Mouse (Mus musculus): ENCODE measurements around the gene Ttc21a. TPM values are rescaled to one million over a fixed set of nuclear protein-coding genes. Genes with fewer than 3 reads are reported as not detected.
"Not testable (repeated sequence)": the region's sequence is repeated elsewhere in the genome, so short reads cannot be mapped to it uniquely, and the experiment has no call there.

Gene Ttc21a
- polyA plus RNA-seq, 3 experiments from 2014 or later, result not detected

- ATAC-seq, result no peak
These were observed 62.2 kb downstream of the Ttc21a start for GRCm38 (mm10) chr9:119999636-120000035.

GRCm38 (mm10) chr9:120000761-120001160 lies 63.4 kb downstream of the Ttc21a start:
- ATAC-seq, result no peak

GRCm38 (mm10) chr9:120001945-120002725 lies 64.7 kb downstream of the Ttc21a start:
- peak; percentile 90 for ATAC-seq

GRCm38 (mm10) chr9:120002893-120003292 lies 65.5 kb downstream of the Ttc21a start:
- no peak for ATAC-seq

GRCm38 (mm10) chr9:120005936-120006335 lies 68.5 kb downstream of the Ttc21a start:
- no peak for ATAC-seq

- no peak for ATAC-seq
These were observed 70.4 kb downstream of the Ttc21a start for GRCm38 (mm10) chr9:120007833-120008232.

GRCm38 (mm10) chr9:120009226-120009841 lies 71.9 kb downstream of the Ttc21a start:
- no peak for ATAC-seq

GRCm38 (mm10) chr9:120009871-120010270 lies 72.5 kb downstream of the Ttc21a start:
- ATAC-seq, result no peak

GRCm38 (mm10) chr9:120010781-120011511 lies 73.5 kb downstream of the Ttc21a start:
- ATAC-seq, result peak; percentile 97

- peak; percentile 42 for ATAC-seq
These were observed 74.1 kb downstream of the Ttc21a start for GRCm38 (mm10) chr9:120011533-120011932.

- ATAC-seq, result not testable (repeated sequence)
These were observed 74.8 kb downstream of the Ttc21a start for GRCm38 (mm10) chr9:120012161-120012560.

- ATAC-seq, result no peak
These were observed 75.4 kb downstream of the Ttc21a start for GRCm38 (mm10) chr9:120012781-120013180.

- no peak for ATAC-seq
These were observed 75.9 kb downstream of the Ttc21a start for GRCm38 (mm10) chr9:120013251-120013820.

GRCm38 (mm10) chr9:120014828-120015227 lies 77.4 kb downstream of the Ttc21a start:
- no peak for ATAC-seq

GRCm38 (mm10) chr9:120016956-120017355 lies 79.5 kb downstream of the Ttc21a start:
- no peak for ATAC-seq

Other genes starting within 250 kb of the Ttc21a start
- not detected for gene Scn10a, start 218.3 kb upstream of the Ttc21a start, polyA plus RNA-seq (2017; shearing (Covaris generic))
- gene Scn11a, start 112.2 kb upstream of the Ttc21a start, polyA plus RNA-seq (2017; shearing (Covaris generic)), result under 1 TPM; 0.58 to 0.79 (median 0.78) TPM
- 10 to 100 TPM; 32.2 to 48.1 (median 43.3) TPM for gene Wdr48, start 42.7 kb upstream of the Ttc21a start, polyA plus RNA-seq (2017; shearing (Covaris generic))
- 1 to 10 TPM; 2.9 to 4.8 (median 4.5) TPM for gene Gorasp1, start within 50 bp of the Ttc21a start, polyA plus RNA-seq (2017; shearing (Covaris generic))
- 10 to 100 TPM; 21.7 to 47.3 (median 39.5) TPM for gene Csrnp1, start 47.1 kb downstream of the Ttc21a start, polyA plus RNA-seq (2017; shearing (Covaris generic))
- gene Xirp1, start 86.0 kb downstream of the Ttc21a start, polyA plus RNA-seq (2017; shearing (Covaris generic)), result not detected
- 1 to 10 TPM in 1 of 3 experiments, under 1 TPM in 2; 0.29 to 1.2 (median 0.43) TPM for gene Cx3cr1, start 132.3 kb downstream of the Ttc21a start, polyA plus RNA-seq (2017; shearing (Covaris generic))
- gene Ccr8, start 154.5 kb downstream of the Ttc21a start, polyA plus RNA-seq (2017; shearing (Covaris generic)), result 100 to 1,000 TPM in 1 of 3 experiments, 10 to 100 TPM in 2; 58.7 to 102 (median 87.0) TPM
- 10 to 100 TPM; 17.6 to 21.3 (median 18.1) TPM for gene Slc25a38, start 172.8 kb downstream of the Ttc21a start, polyA plus RNA-seq (2017; shearing (Covaris generic))
- gene Rpsa, start 190.1 kb downstream of the Ttc21a start, polyA plus RNA-seq (2017; shearing (Covaris generic)), result 1,000 to 10,000 TPM; 2,403 to 3,589 (median 3,256) TPM
- under 1 TPM in 1 of 3 experiments, not detected in 2; 0.21 TPM for gene Mobp, start 212.1 kb downstream of the Ttc21a start, polyA plus RNA-seq (2017; shearing (Covaris generic))

All from inflammation-experienced regulatory T-cells, adult 6 months (primary cell).